Mouse (Mus musculus) cortical plate, adult 2 months (tissue): ENCODE data around the gene Capn11.

Source experiments
- CTCF ChIP-seq: fragments of 200-500 bp; IDR thresholded peaks from 2 replicates; pipeline ENCODE4 v1.5.1; 2011; ENCODE audit warnings: mild to moderate bottlenecking, control low read depth, low read length; ENCODE audit not compliant: insufficient read depth; ENCODE audit errors: extremely low read depth
- POLR2A ChIP-seq: fragments of 200-500 bp; IDR thresholded peaks from 2 replicates; pipeline ENCODE4 v1.6.1; 2011; ENCODE audit warnings: mild to moderate bottlenecking, low read length, control low read depth; ENCODE audit not compliant: insufficient read depth; ENCODE audit errors: extremely low read depth

DNA sequence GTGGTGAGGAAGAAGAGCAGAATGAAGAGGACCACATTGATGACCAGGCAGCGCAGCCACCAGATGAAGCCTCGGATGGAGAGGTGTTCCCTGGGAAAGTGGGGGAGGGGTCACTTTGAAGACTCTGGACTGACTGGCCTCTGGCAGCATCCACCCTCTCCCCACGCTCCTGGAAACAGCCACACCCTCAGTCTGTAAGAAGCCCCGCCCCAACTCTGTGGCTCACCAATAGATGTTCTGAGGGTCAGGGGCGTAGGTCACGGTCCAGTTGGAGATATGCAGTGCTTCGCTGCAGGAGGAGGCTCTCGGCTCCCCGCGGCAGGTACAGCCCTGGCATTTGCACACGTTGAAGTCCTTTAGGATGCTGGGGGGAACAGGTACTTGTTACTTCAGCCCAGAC, 7.0 kb upstream of the Capn11 start:
- TF ChIP-seq CTCF, result no peak
- TF ChIP-seq POLR2A, result no peak
